Mouse (Mus musculus) kidney, postnatal 36 days (tissue): ENCODE measurements around the gene Gbp7.
"Not testable (repeated sequence)": the region's sequence is repeated elsewhere in the genome, so short reads cannot be mapped to it uniquely, and the experiment has no call there.

Experiments
- DNase-seq, 2 experiments: peaks; one replicate each; pipeline ENCODE4 v3.0.0; 2021 to 2022; ENCODE audit warnings: mixed read lengths in 2 of 2

The Gbp7 gene

GRCm38 (mm10) chr3:142561045-142561646 is 31.0 kb downstream of the Gbp7 start:
- DNase-seq = no peak

- no peak for DNase-seq
Observed at GRCm38 (mm10) chr3:142561666-142562065, 31.5 kb downstream of the Gbp7 start.

GRCm38 (mm10) chr3:142567490-142567889 is 37.3 kb downstream of the Gbp7 start:
- not testable (repeated sequence) for DNase-seq

GRCm38 (mm10) chr3:142570738-142571137 is 40.6 kb downstream of the Gbp7 start:
- no peak for DNase-seq

GRCm38 (mm10) chr3:142577108-142577507 is 47.0 kb downstream of the Gbp7 start:
- no peak for DNase-seq

GRCm38 (mm10) chr3:142578342-142578741 is 48.2 kb downstream of the Gbp7 start:
- no peak for DNase-seq

- DNase-seq = no peak
Observed at GRCm38 (mm10) chr3:142583067-142583466, 52.9 kb downstream of the Gbp7 start.

- DNase-seq = no peak
Observed at GRCm38 (mm10) chr3:142587386-142587785, 57.2 kb downstream of the Gbp7 start.

GRCm38 (mm10) chr3:142588888-142589287 is 58.7 kb downstream of the Gbp7 start:
- no peak for DNase-seq

- no peak for DNase-seq
Observed at GRCm38 (mm10) chr3:142590431-142591067, 60.4 kb downstream of the Gbp7 start.

GRCm38 (mm10) chr3:142594547-142594946 is 64.4 kb downstream of the Gbp7 start, which contains the start of gene Gbp2b:
Gbp2b (plus strand) TSS chr3:142594847.
- no peak for DNase-seq

GRCm38 (mm10) chr3:142597923-142598322 is 67.8 kb downstream of the Gbp7 start:
- DNase-seq = no peak
